Mouse (Mus musculus) lung, postnatal 0 days (tissue): ENCODE data around the gene Pi4kb.

Source experiments
- CTCF ChIP-seq: IDR thresholded peaks from 2 replicates; pipeline ENCODE4 v1.5.1; 2016; ENCODE audit warnings: antibody characterized with exemption, mild to moderate bottlenecking
- EP300 ChIP-seq: IDR thresholded peaks from 2 replicates; pipeline ENCODE4 v1.6.1; 2016; ENCODE audit warnings: antibody characterized with exemption, mild to moderate bottlenecking, control low read depth

DNA sequence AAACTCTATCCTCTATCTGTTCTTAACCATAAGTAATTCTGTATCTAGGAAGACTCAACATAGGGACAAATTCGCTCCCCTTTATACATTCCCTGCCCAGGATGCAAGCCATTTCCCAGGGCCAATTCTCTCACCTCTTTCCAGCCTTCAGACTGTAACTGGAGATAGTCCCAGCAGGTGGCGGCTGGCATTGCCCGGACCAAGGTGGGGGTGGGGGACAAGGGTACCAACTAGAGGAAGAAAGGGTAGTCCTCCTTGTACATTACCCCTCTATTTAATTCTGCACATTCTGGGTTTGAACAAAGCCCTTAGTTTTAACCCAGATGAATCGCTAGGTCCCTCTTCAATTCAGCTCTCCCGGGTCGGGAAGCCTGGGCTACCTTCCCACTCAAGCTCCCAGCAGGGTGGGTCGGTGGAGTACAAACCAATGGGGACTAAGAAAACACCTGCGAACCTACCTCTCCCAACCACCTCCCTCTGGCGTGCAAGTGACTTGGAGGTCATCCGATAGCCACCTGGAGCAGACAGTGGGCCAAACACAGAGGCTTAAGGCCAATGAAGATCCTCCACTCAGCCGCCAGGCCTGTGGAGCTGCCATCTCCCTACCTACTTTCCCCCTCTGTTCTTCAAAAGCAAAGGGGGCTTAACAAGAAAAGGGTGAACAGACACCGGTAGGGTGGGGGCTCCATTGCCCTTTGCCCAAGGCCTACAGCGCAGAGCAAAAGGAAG is 39.3 kb downstream of the Pi4kb start:
- TF ChIP-seq EP300 (no peak), CTCF (peak; percentile 37)
